Mouse (Mus musculus): Measurements from ENCODE around the gene Pum1. TPM values are rescaled to one million over a fixed set of nuclear protein-coding genes. Genes with fewer than 3 reads are reported as not detected.

Gene Pum1
- total and polyA plus RNA-seq, 2 experiments from 2014 or later = 30.1 to 62.4 TPM

DNA sequence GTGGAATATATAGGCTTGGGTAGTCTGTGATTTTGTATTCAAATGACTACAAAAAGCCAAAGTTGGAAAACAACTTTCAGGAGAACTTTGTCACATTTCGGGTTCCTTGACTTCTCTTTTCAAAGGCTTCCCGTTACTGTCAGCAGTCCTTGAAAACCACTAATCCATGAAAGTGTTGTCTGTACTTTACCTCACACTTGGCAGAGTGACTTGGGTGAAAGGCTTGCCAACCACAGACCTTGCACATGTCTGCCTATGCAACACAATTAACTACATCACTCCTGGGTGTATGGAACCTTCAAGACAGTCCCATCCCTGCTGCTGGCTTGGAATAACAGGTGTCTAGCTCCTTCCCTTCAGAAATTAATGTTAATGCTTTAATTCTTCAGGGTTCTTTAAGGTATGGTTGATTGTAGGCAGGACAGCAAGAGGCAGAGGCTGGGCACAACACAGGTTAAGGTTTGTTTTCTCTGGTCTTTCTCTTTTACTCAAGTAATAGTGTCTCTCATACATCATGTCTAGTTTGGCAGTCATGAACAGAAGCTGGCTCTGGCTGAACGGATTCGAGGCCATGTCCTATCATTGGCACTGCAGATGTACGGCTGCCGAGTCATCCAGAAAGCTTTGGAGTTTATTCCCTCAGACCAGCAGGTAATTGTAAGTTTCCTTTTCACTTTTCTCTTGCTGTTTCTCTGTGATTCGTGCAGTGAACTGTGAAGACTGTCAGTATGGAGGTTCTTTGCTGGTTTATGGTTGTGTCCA lies 102.5 kb downstream of the Pum1 start:
- H3K9ac ChIP-seq (replicated peaks; ENCODE audit: low read depth, low read length) = no peak overlapping the region
- 77% methylated on average over 7 of the region's 7 CpGs for WGBS
- TF ChIP-seq EP300 (IDR thresholded peaks at IDR 0.05; ENCODE audit: low read depth) (no peak), CTCF (IDR thresholded peaks at IDR 0.05; ENCODE audit: low read depth) (no peak)
- peaks cover 5% of the 10 kb centered on the region; the same call in 1 of the 2 replicates for H3K4me1 ChIP-seq (ENCODE audit: control insufficient read depth, insufficient read depth)
- H3K9me3 ChIP-seq (replicated peaks; ENCODE audit: control insufficient read depth, low read length) = no peaks in the 10 kb centered on the region
- DNase-seq (ENCODE audit: low spot score) (no peak), ATAC-seq (ENCODE audit: insufficient read depth, low read depth) (no peak)
- peaks cover 84% of the 10 kb centered on the region for H3K36me3 ChIP-seq (replicated peaks; ENCODE audit: control insufficient read depth, insufficient read depth, low read length)
- no peak overlapping the region for H3K27ac ChIP-seq (ENCODE audit: low read depth)
- H3K27me3 ChIP-seq (ENCODE audit: control insufficient read depth, insufficient read depth, low read length) = no peaks in the 10 kb centered on the region
- no peak overlapping the region for H3K4me3 ChIP-seq (ENCODE audit: low read depth, low read length)
- H3K4me2 ChIP-seq (ENCODE audit: low read depth, low read length) = no peak overlapping the region

DNA sequence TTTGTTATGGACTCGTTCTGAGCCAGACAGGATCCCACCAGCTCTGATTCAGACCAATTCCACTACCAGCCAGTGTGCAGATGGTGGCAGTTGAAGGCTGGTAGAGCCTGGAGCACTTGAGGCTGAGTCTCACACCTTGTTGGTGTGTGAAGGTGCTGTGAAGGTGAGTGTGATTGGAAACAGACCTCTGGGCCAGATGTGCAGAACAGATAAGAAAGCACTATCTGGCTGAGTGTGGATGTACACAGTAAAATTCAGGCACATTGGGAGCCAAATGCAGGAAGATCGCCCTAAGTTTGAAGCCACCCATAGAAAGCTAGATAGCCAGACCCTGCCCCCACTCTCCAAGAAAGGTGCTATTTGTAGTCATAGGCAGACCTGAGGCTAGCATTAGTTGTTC lies 103.3 kb downstream of the Pum1 start:
- WGBS = 91% methylated on average over 1 of the region's 2 CpGs
- Histone ChIP-seq H3K36me3 (replicated peaks; ENCODE audit: control insufficient read depth, insufficient read depth, low read length) (peaks cover 82% of the 10 kb centered on the region), H3K4me2 (ENCODE audit: low read depth, low read length) (no peak overlapping the region), H3K9me3 (replicated peaks; ENCODE audit: control insufficient read depth, low read length) (no peaks in the 10 kb centered on the region), H3K4me1 (ENCODE audit: control insufficient read depth, insufficient read depth) (no peaks in the 10 kb centered on the region), H3K27ac (ENCODE audit: low read depth) (no peak overlapping the region), H3K9ac (replicated peaks; ENCODE audit: low read depth, low read length) (no peak overlapping the region), H3K27me3 (ENCODE audit: control insufficient read depth, insufficient read depth, low read length) (no peaks in the 10 kb centered on the region), H3K4me3 (ENCODE audit: low read depth, low read length) (no peak overlapping the region)
- TF ChIP-seq EP300 (IDR thresholded peaks at IDR 0.05; ENCODE audit: low read depth) (no peak), CTCF (IDR thresholded peaks at IDR 0.05; ENCODE audit: low read depth) (no peak)
- DNase-seq (ENCODE audit: low spot score) = no peak
- no peak for ATAC-seq (ENCODE audit: insufficient read depth, low read depth)

DNA sequence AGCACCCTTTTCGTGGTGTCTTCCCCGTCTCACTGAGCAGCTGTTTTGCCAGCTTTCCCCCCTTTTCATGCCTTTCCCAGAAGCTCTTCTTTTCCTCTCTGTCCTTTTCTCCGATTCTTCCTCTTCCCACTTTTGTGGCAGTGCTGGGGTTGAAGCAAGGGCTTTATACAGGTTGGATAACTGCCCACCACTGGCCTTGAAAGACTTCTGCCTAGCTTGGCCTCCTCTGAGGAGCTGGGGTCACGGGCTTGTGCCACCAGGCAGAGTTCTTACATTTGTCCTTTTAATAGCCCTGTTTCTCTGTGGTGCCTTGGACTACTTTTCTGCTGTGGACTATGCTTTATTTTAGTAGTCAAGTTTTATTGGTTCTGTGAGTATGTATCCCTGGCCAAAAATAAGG lies 103.8 kb downstream of the Pum1 start:
- DNase-seq (ENCODE audit: low spot score) (no peak), ATAC-seq (ENCODE audit: insufficient read depth, low read depth) (no peak)
- no peak overlapping the region for H3K4me2 ChIP-seq (ENCODE audit: low read depth, low read length)
- 85% methylated on average over 4 of the region's 4 CpGs for whole genome bisulfite sequencing
- H3K9me3 ChIP-seq (replicated peaks; ENCODE audit: control insufficient read depth, low read length) = no peaks in the 10 kb centered on the region
- peaks cover 86% of the 10 kb centered on the region for H3K36me3 ChIP-seq (replicated peaks; ENCODE audit: control insufficient read depth, insufficient read depth, low read length)
- no peak overlapping the region for H3K9ac ChIP-seq (replicated peaks; ENCODE audit: low read depth, low read length)
- H3K4me3 ChIP-seq (ENCODE audit: low read depth, low read length) = no peak overlapping the region
- no peaks in the 10 kb centered on the region for H3K4me1 ChIP-seq (ENCODE audit: control insufficient read depth, insufficient read depth)
- no peak for TF ChIP-seq EP300 (IDR thresholded peaks at IDR 0.05; ENCODE audit: low read depth)
- TF ChIP-seq CTCF (IDR thresholded peaks at IDR 0.05; ENCODE audit: low read depth) = no peak
- H3K27ac ChIP-seq (ENCODE audit: low read depth) = no peak overlapping the region
- H3K27me3 ChIP-seq (ENCODE audit: control insufficient read depth, insufficient read depth, low read length) = no peaks in the 10 kb centered on the region

DNA sequence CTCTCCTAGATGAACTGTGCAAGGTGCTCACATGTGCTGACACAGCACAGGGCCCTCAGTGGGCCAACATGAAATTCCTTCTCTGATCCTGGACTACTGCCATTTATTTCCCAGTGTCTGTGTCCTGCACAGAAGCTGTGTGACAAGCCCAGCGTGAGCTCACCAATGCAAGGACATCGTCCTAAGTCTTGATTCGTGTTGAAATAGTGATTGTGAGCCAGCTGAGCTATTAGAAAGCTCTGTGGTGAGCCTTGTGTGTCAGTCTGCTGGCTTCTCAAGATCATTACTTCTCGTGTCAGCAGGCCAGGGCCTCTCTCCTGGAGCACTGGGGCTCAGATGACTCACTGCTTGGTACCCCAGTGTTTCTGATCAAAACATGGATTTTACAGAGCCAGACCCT lies 110.8 kb downstream of the Pum1 start:
- DNase-seq (ENCODE audit: low spot score) (no peak), ATAC-seq (ENCODE audit: insufficient read depth, low read depth) (peak; percentile 37; the same call in 1 of the 2 replicates)
- Histone ChIP-seq H3K4me2 (ENCODE audit: low read depth, low read length) (no peak overlapping the region), H3K9me3 (replicated peaks; ENCODE audit: control insufficient read depth, low read length) (no peaks in the 10 kb centered on the region), H3K9ac (replicated peaks; ENCODE audit: low read depth, low read length) (no peak overlapping the region), H3K4me1 (ENCODE audit: control insufficient read depth, insufficient read depth) (peaks cover 20% of the 10 kb centered on the region), H3K27ac (ENCODE audit: low read depth) (peak overlapping the region; percentile 30), H3K27me3 (ENCODE audit: control insufficient read depth, insufficient read depth, low read length) (no peaks in the 10 kb centered on the region), H3K36me3 (replicated peaks; ENCODE audit: control insufficient read depth, insufficient read depth, low read length) (peaks cover 65% of the 10 kb centered on the region), H3K4me3 (ENCODE audit: low read depth, low read length) (no peak overlapping the region)
- no peak for TF ChIP-seq EP300 (IDR thresholded peaks at IDR 0.05; ENCODE audit: low read depth)
- no peak for TF ChIP-seq CTCF (IDR thresholded peaks at IDR 0.05; ENCODE audit: low read depth)
- 41% methylated on average over 4 of the region's 4 CpGs for WGBS

DNA sequence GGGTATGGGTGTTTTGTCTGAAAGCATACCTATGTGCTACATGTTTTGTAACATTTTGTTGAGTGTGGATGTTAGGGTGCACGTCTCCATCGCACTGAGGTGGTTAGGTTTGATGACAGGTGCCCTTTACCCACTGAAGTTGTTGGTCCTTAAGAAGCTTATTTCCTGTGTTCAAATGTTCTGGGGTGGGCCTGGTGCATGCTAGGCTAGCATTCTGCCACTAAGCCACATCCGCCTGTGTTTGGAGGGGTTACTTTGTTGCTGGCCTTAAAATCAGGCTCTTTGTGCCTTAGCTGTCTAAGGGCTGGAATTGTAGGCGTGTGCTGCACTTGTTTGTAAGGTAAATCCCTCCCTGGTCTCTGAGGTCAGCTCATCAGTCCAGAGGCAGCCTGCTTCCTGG lies 111.7 kb downstream of the Pum1 start:
- ATAC-seq (ENCODE audit: insufficient read depth, low read depth) (no peak), DNase-seq (ENCODE audit: low spot score) (no peak)
- WGBS = 86% methylated on average over 4 of the region's 4 CpGs
- H3K9ac ChIP-seq (replicated peaks; ENCODE audit: low read depth, low read length) = no peak overlapping the region
- H3K4me3 ChIP-seq (ENCODE audit: low read depth, low read length) = no peak overlapping the region
- TF ChIP-seq EP300 (IDR thresholded peaks at IDR 0.05; ENCODE audit: low read depth) (no peak), CTCF (IDR thresholded peaks at IDR 0.05; ENCODE audit: low read depth) (no peak)
- no peaks in the 10 kb centered on the region for H3K27me3 ChIP-seq (ENCODE audit: control insufficient read depth, insufficient read depth, low read length)
- no peak overlapping the region for H3K27ac ChIP-seq (ENCODE audit: low read depth)
- H3K4me1 ChIP-seq (ENCODE audit: control insufficient read depth, insufficient read depth) = peaks cover 20% of the 10 kb centered on the region
- peaks cover 65% of the 10 kb centered on the region for H3K36me3 ChIP-seq (replicated peaks; ENCODE audit: control insufficient read depth, insufficient read depth, low read length)
- H3K9me3 ChIP-seq (replicated peaks; ENCODE audit: control insufficient read depth, low read length) = no peaks in the 10 kb centered on the region
- no peak overlapping the region for H3K4me2 ChIP-seq (ENCODE audit: low read depth, low read length)

DNA sequence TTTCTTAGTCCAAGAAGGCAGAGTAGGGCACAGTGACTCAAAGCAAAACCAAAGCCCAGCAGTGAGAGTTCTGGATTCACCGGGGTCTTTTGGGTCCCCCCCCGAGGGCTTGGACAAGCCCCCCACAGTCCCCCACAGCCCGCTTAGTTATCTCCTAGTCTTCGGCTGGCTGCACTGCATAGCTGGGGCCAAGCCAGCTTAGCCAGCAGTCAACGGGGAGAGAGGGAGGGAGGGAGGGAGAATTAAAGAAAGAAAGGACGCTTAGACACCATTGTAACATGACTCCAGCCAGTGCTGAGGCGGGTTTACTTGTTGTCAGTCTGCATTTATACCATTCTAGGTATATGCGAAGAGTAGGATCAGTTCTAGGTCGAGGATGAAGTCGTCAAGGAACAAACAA lies 114.5 kb downstream of the Pum1 start:
- Histone ChIP-seq H3K9me3 (replicated peaks; ENCODE audit: control insufficient read depth, low read length) (no peaks in the 10 kb centered on the region), H3K36me3 (replicated peaks; ENCODE audit: control insufficient read depth, insufficient read depth, low read length) (peaks cover 59% of the 10 kb centered on the region), H3K4me1 (ENCODE audit: control insufficient read depth, insufficient read depth) (peaks cover 20% of the 10 kb centered on the region), H3K27me3 (ENCODE audit: control insufficient read depth, insufficient read depth, low read length) (no peaks in the 10 kb centered on the region), H3K27ac (ENCODE audit: low read depth) (no peak overlapping the region), H3K9ac (replicated peaks; ENCODE audit: low read depth, low read length) (no peak overlapping the region), H3K4me3 (ENCODE audit: low read depth, low read length) (no peak overlapping the region), H3K4me2 (ENCODE audit: low read depth, low read length) (no peak overlapping the region)
- peak; percentile 58 for ATAC-seq (ENCODE audit: insufficient read depth, low read depth)
- 22% methylated on average over 10 of the region's 10 CpGs for WGBS
- no peak for TF ChIP-seq CTCF (IDR thresholded peaks at IDR 0.05; ENCODE audit: low read depth)
- DNase-seq (ENCODE audit: low spot score) = peak; percentile 43

All from heart, postnatal 0 days (tissue).